ENCODE assay signal across 9 mouse cellular contexts in genomic region chr10:60221571-60222259, GRCm38 (mm10). TPM values are rescaled to one million over a fixed set of nuclear protein-coding genes. Genes with fewer than 3 reads are reported as not detected.
A peak's percentile ranks its signal among the peaks of the same experiment; 100 is the strongest.
DNase-seq lines count a peak whose midpoint lies in the region; ATAC-seq and TF ChIP-seq lines count a peak whose summit lies in the region.
"Not testable (repeated sequence)": the region's sequence is repeated elsewhere in the genome, so short reads cannot be mapped to it uniquely, and the experiment has no call there.
"Had no signal": no experiment of that assay in that cellular context is flagged by ENCODE, and none has a peak within 500 bp of the region (broad histone marks: within the 10 kb centered on the region; RNA-seq: fewer than 3 reads in every experiment).

No protein-coding gene starts in this region.

- ATAC-seq in kidney, postnatal 0 days (replicated peaks; ENCODE audit: low FRiP score, low read depth); lung, postnatal 0 days: not testable (repeated sequence)

- H3K4me1 ChIP-seq in kidney, postnatal 0 days (replicated peaks; ENCODE audit: insufficient read depth, low read length); lung, postnatal 0 days (ENCODE audit: insufficient read depth, low read depth, low read length); spleen, adult 2 months (ENCODE audit: control insufficient read depth, insufficient read depth, insufficient read length): not testable (repeated sequence)

- 70% methylated on average over 5 of the region's 5 CpGs for WGBS in kidney, postnatal 0 days
- WGBS in lung, postnatal 0 days, result 73% methylated on average over 5 of the region's 5 CpGs
- WGBS in spleen, adult 2 months, result 91% methylated on average over 5 of the region's 5 CpGs

- DNase-seq in A20 (ENCODE audit: low read depth, low spot score), result peak; percentile 55
- DNase-seq in kidney, adult 11 months, result peak; percentile 41
- DNase-seq in kidney, adult 8-10 months, result peak; percentile 70 to 78
- not testable (repeated sequence) for DNase-seq in kidney, postnatal 0 days (ENCODE audit: low spot score); lung, postnatal 0 days (ENCODE audit: low spot score); spleen, adult 2 months (ENCODE audit: low read depth in 1 of 2, low spot score in 2 of 2)
- DNase-seq in kidney, postnatal 14 days, result peak; percentile 61
- peak; percentile 65 to 81 for DNase-seq in kidney, postnatal 36 days

- not testable (repeated sequence) for H3K9ac ChIP-seq in kidney, postnatal 0 days (ENCODE audit: low read depth, low read length); lung, postnatal 0 days (replicated peaks; ENCODE audit: low read depth)

- TF ChIP-seq EP300 in lung, postnatal 0 days (IDR thresholded peaks at IDR 0.05), result not testable (repeated sequence)

- not testable (repeated sequence) for H3K4me2 ChIP-seq in kidney, postnatal 0 days (ENCODE audit: low read length); lung, postnatal 0 days (replicated peaks; ENCODE audit: low read depth, low read length)

- not testable (repeated sequence) for H3K4me3 ChIP-seq in kidney, postnatal 0 days (replicated peaks; ENCODE audit: low read depth, low read length); lung, postnatal 0 days (ENCODE audit: low read depth, low read length); spleen, adult 2 months (ENCODE audit: extremely low read depth, insufficient read depth, insufficient read length)

- 0 out of 2 replicates have a peak, but pooled peaks have one; percentile 20 for TF ChIP-seq CTCF in kidney, postnatal 0 days (IDR thresholded peaks at IDR 0.05; ENCODE audit: low read depth)
- peak; percentile 15; the same call in 1 of the 2 replicates for TF ChIP-seq CTCF in lung, postnatal 0 days (IDR thresholded peaks at IDR 0.05)
- not testable (repeated sequence) for TF ChIP-seq CTCF in spleen, adult 2 months (IDR thresholded peaks at IDR 0.05; ENCODE audit: extremely low read depth, insufficient read depth, insufficient read length, insufficient replicate concordance)

- not testable (repeated sequence) for H3K9me3 ChIP-seq in kidney, postnatal 0 days (replicated peaks; ENCODE audit: low read length); lung, postnatal 0 days (ENCODE audit: low read length)

- not testable (repeated sequence) for H3K27ac ChIP-seq in kidney, postnatal 0 days; lung, postnatal 0 days (ENCODE audit: low read length)
- peak overlapping the region; percentile 72 for H3K27ac ChIP-seq in spleen, adult 2 months (ENCODE audit: insufficient read depth, low read length)

- not testable (repeated sequence) for H3K27me3 ChIP-seq in kidney, postnatal 0 days (ENCODE audit: insufficient read depth, low read length); lung, postnatal 0 days (replicated peaks; ENCODE audit: insufficient read depth, low read length); spleen, adult 2 months (ENCODE audit: control insufficient read depth, insufficient read depth, low read length)

- not testable (repeated sequence) for TF ChIP-seq POLR2A in spleen, adult 2 months (IDR thresholded peaks at IDR 0.05; ENCODE audit: low read depth, low read length)

- H3K36me3 ChIP-seq in kidney, postnatal 0 days (ENCODE audit: insufficient read depth, low read length); lung, postnatal 0 days (ENCODE audit: insufficient read depth, low read length); spleen, adult 2 months (ENCODE audit: control insufficient read depth, insufficient read depth, low read length): not testable (repeated sequence)

RNA-seq across cellular contexts. Expression of gene Chst3, which starts 2.7 kb away (rescaled TPM):
- polyA plus RNA-seq in kidney, postnatal 0 days (2015; fragmentation: Nextera tagmentation; extraction: Ambion mirVana), result 0.87 and 0.96 TPM in 2 replicates
- 1.8 TPM in 2 replicates for polyA plus RNA-seq in lung, postnatal 0 days (2015; fragmentation: Nextera tagmentation; extraction: Ambion mirVana)
- 89.3 and 105 TPM in 2 replicates for polyA plus RNA-seq in spleen, adult 2 months (2012; rRNA removed)
- polyA plus RNA-seq: G1E had no signal

RNA-seq across cellular contexts. Expression of gene Psap, which starts 55.7 kb away (rescaled TPM):
- polyA plus RNA-seq in kidney, postnatal 0 days (2015; fragmentation: Nextera tagmentation; extraction: Ambion mirVana), result 142 and 160 TPM in 2 replicates
- polyA plus RNA-seq in lung, postnatal 0 days (2015; fragmentation: Nextera tagmentation; extraction: Ambion mirVana), result 120 and 128 TPM in 2 replicates
- polyA plus RNA-seq in spleen, adult 2 months (2012; rRNA removed), result 1,338 and 1,442 TPM in 2 replicates

Comparison
In these comparisons a context has a peak if more than half of its experiments do, and no peak if none do; other contexts are left out.
1. RNA of gene Chst3, which starts 2.7 kb away (polyA plus RNA-seq): 89.3 to 105 TPM in spleen, adult 2 months; 1.8 TPM in lung, postnatal 0 days and 0.87 to 0.96 TPM in kidney, postnatal 0 days; every median in the first group is over 10 times any median in the second.